Mouse (Mus musculus): ENCODE data around the gene Olfr746. TPM values are rescaled to one million over a fixed set of nuclear protein-coding genes. Genes with fewer than 3 reads are reported as not detected.

Olfr746 gene
- polyA plus RNA-seq (2015; fragmentation: Nextera tagmentation; extraction: Ambion mirVana): not detected in 2 replicates

DNA sequence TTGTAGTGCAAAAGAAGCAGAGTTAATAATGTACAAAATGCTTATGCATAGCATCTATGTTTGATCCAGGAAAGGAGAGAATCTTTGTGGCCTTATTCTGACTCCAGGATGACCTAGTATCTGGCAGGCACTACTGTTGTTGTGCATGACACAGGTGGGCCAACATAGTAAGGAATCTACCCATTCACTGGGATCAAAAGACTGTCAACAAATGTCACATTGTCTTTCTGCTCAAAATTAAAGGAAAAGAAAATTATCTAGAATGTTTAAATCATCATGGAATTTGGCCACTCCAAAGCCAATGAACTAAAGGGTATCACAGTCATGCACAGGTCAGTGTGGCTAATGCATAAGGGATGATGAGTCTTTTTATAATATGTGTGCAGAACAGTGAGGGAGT is at the start of gene Olfr746:
Gene Olfr746 (plus strand): TSS at position 301 of the 400 bp plus-strand sequence.
- ATAC-seq: no peak
- H3K9me3 ChIP-seq (replicated peaks; ENCODE audit: control insufficient read depth, low read length, poor library complexity, severe bottlenecking): no peaks in the 10 kb centered on the region
- no peaks in the 10 kb centered on the region for H3K4me1 ChIP-seq (ENCODE audit: control insufficient read depth, insufficient read depth, low read length)
- no peaks in the 10 kb centered on the region for H3K27me3 ChIP-seq (ENCODE audit: control insufficient read depth, insufficient read depth, low read depth, low read length)
- H3K9ac ChIP-seq (ENCODE audit: low read depth, low read length): no peak within 1 kb of the TSS
- H3K4me2 ChIP-seq (ENCODE audit: low read length): no peak within 1 kb of the TSS
- H3K4me3 ChIP-seq (ENCODE audit: low read depth, low read length): no peak within 1 kb of the TSS
- no peaks in the 10 kb centered on the region for H3K36me3 ChIP-seq (ENCODE audit: control insufficient read depth, insufficient read depth, low read length)
- no peak within 1 kb of the TSS for H3K27ac ChIP-seq (ENCODE audit: low read length)

DNA sequence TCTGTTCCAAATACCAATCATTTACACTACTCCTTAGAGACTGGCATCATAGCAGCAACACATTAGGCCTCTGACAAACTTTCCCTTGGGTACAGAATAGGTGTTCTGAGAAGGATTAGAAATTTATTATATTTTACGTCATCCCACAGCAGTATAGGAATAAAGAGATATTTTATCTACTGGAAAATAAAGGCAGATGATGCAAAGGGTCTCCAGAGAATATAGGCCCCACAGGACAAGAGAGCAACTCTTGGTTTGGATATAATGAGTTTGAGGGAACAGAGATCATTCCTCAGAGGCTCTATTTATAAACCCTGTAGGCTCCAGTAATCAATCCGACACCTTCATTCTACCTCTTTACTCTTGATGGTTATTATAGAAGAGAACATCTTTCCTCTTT is 32.3 kb upstream of the Olfr746 start, which contains the start of gene Olfr744:
Gene Olfr744 (plus strand): TSS at position 301 of the 400 bp plus-strand sequence.
- H3K4me2 ChIP-seq (ENCODE audit: low read length): no peak within 1 kb of the TSS
- H3K4me3 ChIP-seq (ENCODE audit: low read depth, low read length): no peak within 1 kb of the TSS
- no peak within 1 kb of the TSS for H3K9ac ChIP-seq (ENCODE audit: low read depth, low read length)
- H3K27ac ChIP-seq (ENCODE audit: low read length): no peak within 1 kb of the TSS
- WGBS: 90% methylated on average over 2 of the region's 2 CpGs
- H3K27me3 ChIP-seq (ENCODE audit: control insufficient read depth, insufficient read depth, low read depth, low read length): no peaks in the 10 kb centered on the region
- peaks cover 3% of the 10 kb centered on the region; the same call in 1 of the 2 replicates for H3K9me3 ChIP-seq (replicated peaks; ENCODE audit: control insufficient read depth, low read length, poor library complexity, severe bottlenecking)
- H3K36me3 ChIP-seq (ENCODE audit: control insufficient read depth, insufficient read depth, low read length): no peaks in the 10 kb centered on the region
- no peaks in the 10 kb centered on the region for H3K4me1 ChIP-seq (ENCODE audit: control insufficient read depth, insufficient read depth, low read length)
- ATAC-seq: no peak

DNA sequence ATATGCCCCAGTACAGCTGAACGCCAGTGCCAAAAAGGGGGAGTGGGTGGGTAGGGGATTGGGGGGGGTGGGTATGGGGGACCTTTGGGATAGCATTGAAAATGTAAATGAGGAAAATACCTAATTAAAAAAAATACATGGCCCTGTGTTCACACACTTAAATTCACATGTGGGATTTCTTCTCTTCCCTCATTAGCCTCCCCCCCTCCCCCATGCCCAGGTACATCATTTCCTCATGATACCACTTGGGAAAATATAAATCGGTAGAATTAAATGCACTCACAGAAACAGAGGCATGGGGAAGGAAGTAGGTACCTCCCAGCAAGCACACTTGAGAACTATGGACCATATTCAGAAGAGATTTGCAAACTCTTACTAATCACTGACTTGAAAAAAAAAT is 7.8 kb upstream of the Olfr746 start, which contains the start of gene Olfr745:
Gene Olfr745 (plus strand): TSS at position 301 of the 400 bp plus-strand sequence.
- Histone ChIP-seq H3K4me3 (ENCODE audit: low read depth, low read length) (no peak within 1 kb of the TSS), H3K4me1 (ENCODE audit: control insufficient read depth, insufficient read depth, low read length) (no peaks in the 10 kb centered on the region), H3K27ac (ENCODE audit: low read length) (no peak within 1 kb of the TSS), H3K27me3 (ENCODE audit: control insufficient read depth, insufficient read depth, low read depth, low read length) (no peaks in the 10 kb centered on the region), H3K9me3 (replicated peaks; ENCODE audit: control insufficient read depth, low read length, poor library complexity, severe bottlenecking) (no peaks in the 10 kb centered on the region), H3K4me2 (ENCODE audit: low read length) (no peak within 1 kb of the TSS), H3K36me3 (ENCODE audit: control insufficient read depth, insufficient read depth, low read length) (no peaks in the 10 kb centered on the region), H3K9ac (ENCODE audit: low read depth, low read length) (no peak within 1 kb of the TSS)
- WGBS: 91% methylated on average over 2 of the region's 2 CpGs
- no peak for ATAC-seq

DNA sequence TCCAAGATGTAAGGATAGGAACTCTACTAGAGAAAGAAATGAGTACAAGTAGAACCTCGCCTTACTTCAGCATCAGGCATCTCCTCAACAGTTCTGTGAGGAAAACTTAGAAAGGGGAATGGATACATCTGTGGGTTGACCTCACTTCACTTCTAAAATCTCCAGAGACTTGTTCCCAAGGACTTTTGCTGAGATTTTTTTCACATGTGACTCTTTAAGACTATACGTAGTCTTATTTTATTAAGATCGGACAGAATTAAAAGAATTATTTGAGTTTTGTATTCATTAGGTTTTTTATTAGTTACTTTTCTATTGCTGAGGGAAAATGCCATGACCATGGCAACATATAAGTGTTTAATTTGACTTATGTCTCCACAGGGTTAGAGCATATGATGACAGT is 46.2 kb downstream of the Olfr746 start, which contains the start of gene Olfr747:
Gene Olfr747 (minus strand): TSS at position 101 of the 400 bp plus-strand sequence.
- Histone ChIP-seq H3K27ac (ENCODE audit: low read length) (no peak within 1 kb of the TSS), H3K4me1 (ENCODE audit: control insufficient read depth, insufficient read depth, low read length) (no peaks in the 10 kb centered on the region), H3K9ac (ENCODE audit: low read depth, low read length) (no peak within 1 kb of the TSS), H3K4me2 (ENCODE audit: low read length) (no peak within 1 kb of the TSS), H3K36me3 (ENCODE audit: control insufficient read depth, insufficient read depth, low read length) (no peaks in the 10 kb centered on the region), H3K9me3 (replicated peaks; ENCODE audit: control insufficient read depth, low read length, poor library complexity, severe bottlenecking) (no peaks in the 10 kb centered on the region), H3K27me3 (ENCODE audit: control insufficient read depth, insufficient read depth, low read depth, low read length) (no peaks in the 10 kb centered on the region), H3K4me3 (ENCODE audit: low read depth, low read length) (no peak within 1 kb of the TSS)
- ATAC-seq: no peak
- WGBS: 90% methylated on average over 3 of the region's 3 CpGs

Other genes with a start within 250 kb of the Olfr746 start
- not detected in 2 replicates for gene Olfr738, start 239.5 kb upstream of the Olfr746 start, polyA plus RNA-seq (2015; fragmentation: Nextera tagmentation; extraction: Ambion mirVana)
- gene Olfr739, start 228.5 kb upstream of the Olfr746 start, polyA plus RNA-seq (2015; fragmentation: Nextera tagmentation; extraction: Ambion mirVana): not detected in 2 replicates
- gene Olfr740, start 201.5 kb upstream of the Olfr746 start, polyA plus RNA-seq (2015; fragmentation: Nextera tagmentation; extraction: Ambion mirVana): not detected in 2 replicates
- gene Olfr741, start 174.3 kb upstream of the Olfr746 start, polyA plus RNA-seq (2015; fragmentation: Nextera tagmentation; extraction: Ambion mirVana): not detected in 2 replicates
- gene Olfr742, start 143.5 kb upstream of the Olfr746 start, polyA plus RNA-seq (2015; fragmentation: Nextera tagmentation; extraction: Ambion mirVana): not detected in 2 replicates
- not detected in 2 replicates for gene Olfr743, start 125.2 kb upstream of the Olfr746 start, polyA plus RNA-seq (2015; fragmentation: Nextera tagmentation; extraction: Ambion mirVana)
- not detected in 2 replicates for gene Olfr744, start 32.2 kb upstream of the Olfr746 start, polyA plus RNA-seq (2015; fragmentation: Nextera tagmentation; extraction: Ambion mirVana)
- gene Olfr745, start 7.7 kb upstream of the Olfr746 start, polyA plus RNA-seq (2015; fragmentation: Nextera tagmentation; extraction: Ambion mirVana): not detected in 2 replicates
- gene Olfr747, start 46.1 kb downstream of the Olfr746 start, polyA plus RNA-seq (2015; fragmentation: Nextera tagmentation; extraction: Ambion mirVana): not detected in 2 replicates
- gene Olfr748, start 60.3 kb downstream of the Olfr746 start, polyA plus RNA-seq (2015; fragmentation: Nextera tagmentation; extraction: Ambion mirVana): not detected in 2 replicates
- not detected in 2 replicates for gene Olfr749, start 98.0 kb downstream of the Olfr746 start, polyA plus RNA-seq (2015; fragmentation: Nextera tagmentation; extraction: Ambion mirVana)
- 132 and 133 TPM in 2 replicates for gene Ttc5, start 138.4 kb downstream of the Olfr746 start, polyA plus RNA-seq (2015; fragmentation: Nextera tagmentation; extraction: Ambion mirVana)
- gene Ccnb1ip1, start 160.6 kb downstream of the Olfr746 start, polyA plus RNA-seq (2015; fragmentation: Nextera tagmentation; extraction: Ambion mirVana): not detected in 2 replicates
- gene Parp2, start 160.8 kb downstream of the Olfr746 start, polyA plus RNA-seq (2015; fragmentation: Nextera tagmentation; extraction: Ambion mirVana): 39.1 and 41.5 TPM in 2 replicates
- 1.6 and 2.9 TPM in 2 replicates for gene Tep1, start 223.5 kb downstream of the Olfr746 start, polyA plus RNA-seq (2015; fragmentation: Nextera tagmentation; extraction: Ambion mirVana)

Data from midbrain, embryonic 16.5 days (tissue).